Mouse (Mus musculus): Measurements from ENCODE around the gene Cyp2c29. TPM values are rescaled to one million over a fixed set of nuclear protein-coding genes. Genes with fewer than 3 reads are reported as not detected.

Gene Cyp2c29
- polyA plus RNA-seq (2014; fragmentation: Illumina TruSeq; extraction: RNeasy Lipid Tissue Mini Kit (QIAGEN cat#74804); ENCODE audit: insufficient read depth, low read depth, low replicate concordance): not detected

GRCm38 (mm10) chr19:39269105-39269504 is at the start of gene Cyp2c29:
Gene Cyp2c29 (plus strand): TSS chr19:39269405.

Other genes starting within 250 kb of the Cyp2c29 start
- gene Cyp2c65, start 208.4 kb upstream of the Cyp2c29 start, polyA plus RNA-seq (2014; fragmentation: Illumina TruSeq; extraction: RNeasy Lipid Tissue Mini Kit (QIAGEN cat#74804); ENCODE audit: insufficient read depth, low read depth, low replicate concordance): not detected
- not detected for gene Cyp2c66, start 155.5 kb upstream of the Cyp2c29 start, polyA plus RNA-seq (2014; fragmentation: Illumina TruSeq; extraction: RNeasy Lipid Tissue Mini Kit (QIAGEN cat#74804); ENCODE audit: insufficient read depth, low read depth, low replicate concordance)
- not detected for gene Cyp2c38, start 193.7 kb downstream of the Cyp2c29 start, polyA plus RNA-seq (2014; fragmentation: Illumina TruSeq; extraction: RNeasy Lipid Tissue Mini Kit (QIAGEN cat#74804); ENCODE audit: insufficient read depth, low read depth, low replicate concordance)
- not detected for gene Cyp2c39, start 241.5 kb downstream of the Cyp2c29 start, polyA plus RNA-seq (2014; fragmentation: Illumina TruSeq; extraction: RNeasy Lipid Tissue Mini Kit (QIAGEN cat#74804); ENCODE audit: insufficient read depth, low read depth, low replicate concordance)